Mouse (Mus musculus) left cerebral cortex, postnatal 14 days (tissue): ENCODE results near the gene Mettl15. TPM values are rescaled to one million over a fixed set of nuclear protein-coding genes. Genes with fewer than 3 reads are reported as not detected.
"Not testable (repeated sequence)": the region's sequence is repeated elsewhere in the genome, so short reads cannot be mapped to it uniquely, and the experiment has no call there.

Experiments
- DNase-seq, 2 experiments: peaks; one replicate each; pipeline ENCODE4 v3.0.0; 2021 to 2022; ENCODE audit warnings: low spot score in 2 of 2, mixed read lengths in 1 of 2
- intact Hi-C: fragments of 180-260 bp; cut with DNase I; formaldehyde crosslinking; loops from one replicate; pipeline ENCODE4 v1.15.1; 2025
- microRNA-seq, 2 experiments: library from miRNA; unstranded; fragments of <30 nt; microRNA quantifications; one replicate each; pipeline ENCODE4 v1.2.0; 2022
- total RNA-seq, 2 experiments: library from RNA; stranded (reverse); gene quantifications; 2 replicates each; pipeline ENCODE4 v1.2.3; 2021

The Mettl15 gene
- total RNA-seq, 2 experiments from 2014 or later: 5.2 to 5.8 TPM

GRCm38 (mm10) chr2:109210641-109211040 is 69.9 kb downstream of the Mettl15 start:
- intact Hi-C loops, DNase-seq: not testable (repeated sequence)

- DNase-seq: peak in 1 of 2 experiments; percentile 2
- intact Hi-C loops: no loop called here
These were observed 72.5 kb downstream of the Mettl15 start for GRCm38 (mm10) chr2:109208032-109208431.

- intact Hi-C loops: no loop called here
- no peak for DNase-seq
These were observed 97.6 kb downstream of the Mettl15 start for GRCm38 (mm10) chr2:109182993-109183392.

GRCm38 (mm10) chr2:109158509-109158908 is 122.0 kb downstream of the Mettl15 start:
- intact Hi-C loops: no loop called here
- no peak for DNase-seq

GRCm38 (mm10) chr2:109156131-109156530 is 124.4 kb downstream of the Mettl15 start:
- DNase-seq: no peak
- intact Hi-C loops: no loop called here

GRCm38 (mm10) chr2:109153402-109154050 is 127.0 kb downstream of the Mettl15 start:
- no peak for DNase-seq
- intact Hi-C loops: no loop called here

GRCm38 (mm10) chr2:109147292-109147691 is 133.3 kb downstream of the Mettl15 start:
- intact Hi-C loops: no loop called here
- DNase-seq: no peak

- intact Hi-C loops: no loop called here
- DNase-seq: no peak
These were observed 136.1 kb downstream of the Mettl15 start for GRCm38 (mm10) chr2:109144410-109144809.

GRCm38 (mm10) chr2:109140330-109140729 is 140.2 kb downstream of the Mettl15 start:
- no peak for DNase-seq
- intact Hi-C loops: no loop called here

GRCm38 (mm10) chr2:109137276-109137675 is 143.3 kb downstream of the Mettl15 start:
- no peak for DNase-seq
- intact Hi-C loops: no loop called here

- intact Hi-C loops: no loop called here
- no peak for DNase-seq
These were observed 149.8 kb downstream of the Mettl15 start for GRCm38 (mm10) chr2:109130718-109131117.

GRCm38 (mm10) chr2:109129921-109130320 is 150.6 kb downstream of the Mettl15 start:
- intact Hi-C loops: no loop called here
- DNase-seq: no peak

GRCm38 (mm10) chr2:109105773-109106484 is 174.6 kb downstream of the Mettl15 start:
- intact Hi-C loops: no loop called here
- no peak for DNase-seq

- intact Hi-C loops: no loop called here
- no peak for DNase-seq
These were observed 230.9 kb downstream of the Mettl15 start for GRCm38 (mm10) chr2:109049686-109050085.

Small RNA genes lying within 50 kb of the gene (microRNA-seq; reads per million reads assigned to microRNA genes)
- 0 reads per million in 2 experiments for gene Gm24115

Other genes starting within 250 kb of the Mettl15 start
- gene Kif18a, start within 50 bp of the Mettl15 start, total RNA-seq: 1 to 10 TPM; 1.4 to 1.8 TPM